Mouse (Mus musculus) heart, adult 2 months (tissue): ENCODE data around the gene Ppp1r32.

Source experiments
- CTCF ChIP-seq: fragments of 200-600 bp; IDR thresholded peaks from 2 replicates; pipeline ENCODE4 v1.8.1; 2022; ENCODE audit warnings: antibody characterized with exemption, mild to moderate bottlenecking, moderate library complexity
- EP300 ChIP-seq: fragments of 200-500 bp; IDR thresholded peaks from 2 replicates; pipeline ENCODE4 v1.6.1; 2011; ENCODE audit warnings: low read depth, low read length, control low read depth; ENCODE audit not compliant: insufficient read depth
- POLR2A ChIP-seq: fragments of 200-500 bp; IDR thresholded peaks from 2 replicates; pipeline ENCODE4 v1.6.1; 2011; ENCODE audit warnings: mild to moderate bottlenecking, low read depth, low read length, control low read depth; ENCODE audit not compliant: insufficient read depth

- TF ChIP-seq POLR2A (no peak), CTCF (no peak), EP300 (no peak)
Observed at GRCm38 (mm10) chr19:10496976-10497375, 14.2 kb upstream of the Ppp1r32 start.
